Comparison of ENCODE assay signal across 12 mouse cellular contexts in genomic region chr19:53273055-53273722, GRCm38 (mm10). TPM values are rescaled to one million over a fixed set of nuclear protein-coding genes. Genes with fewer than 3 reads are reported as not detected.
DNase-seq lines count a peak whose midpoint lies in the region; ATAC-seq and TF ChIP-seq lines count a peak whose summit lies in the region.
"Had no signal": no experiment of that assay in that cellular context is flagged by ENCODE, and none has a peak within 500 bp of the region (broad histone marks: within the 10 kb centered on the region; RNA-seq: fewer than 3 reads in every experiment).

No protein-coding gene starts in this region.

- H3K79me2 ChIP-seq in C2C12 (ENCODE audit: control insufficient read depth, insufficient read depth), result no peaks in the 10 kb centered on the region

- no peaks in the 10 kb centered on the region for H3K79me3 ChIP-seq in C2C12 (ENCODE audit: low read depth)

- H3K9ac ChIP-seq in kidney, postnatal 0 days (ENCODE audit: low read depth, low read length), result no peak overlapping the region
- H3K9ac ChIP-seq in hindbrain, embryonic 13.5 days, result no peak overlapping the region
- H3K9ac ChIP-seq: heart, embryonic 13.5 days; limb, embryonic 15.5 days had no signal

- H3K27me3 ChIP-seq in kidney, postnatal 0 days (ENCODE audit: insufficient read depth, low read length), result no peaks in the 10 kb centered on the region
- no peaks in the 10 kb centered on the region for H3K27me3 ChIP-seq in C2C12 (ENCODE audit: control insufficient read depth, insufficient read depth, insufficient read length)
- H3K27me3 ChIP-seq in megakaryocyte, embryonic 14.5 days (replicated peaks), result peaks cover 73% of the 10 kb centered on the region
- H3K27me3 ChIP-seq in hindbrain, embryonic 13.5 days, result no peaks in the 10 kb centered on the region
- H3K27me3 ChIP-seq: heart, embryonic 13.5 days; limb, embryonic 15.5 days had no signal

- peak; percentile 42 for DNase-seq in kidney, postnatal 0 days (ENCODE audit: low spot score)
- no peak for DNase-seq in kidney, adult 11 months
- DNase-seq in cerebellum, postnatal 36 days, result no peak
- DNase-seq in thymus, postnatal 25 days, result no peak

- H3K4me2 ChIP-seq in kidney, postnatal 0 days (ENCODE audit: low read length), result no peak overlapping the region
- H3K4me2 ChIP-seq in hindbrain, embryonic 13.5 days, result no peak overlapping the region
- H3K4me2 ChIP-seq: heart, embryonic 13.5 days; limb, embryonic 15.5 days had no signal

- H3K9me3 ChIP-seq in kidney, postnatal 0 days (replicated peaks; ENCODE audit: low read length), result no peaks in the 10 kb centered on the region
- H3K9me3 ChIP-seq in megakaryocyte, embryonic 14.5 days, result no peaks in the 10 kb centered on the region
- no peaks in the 10 kb centered on the region for H3K9me3 ChIP-seq in hindbrain, embryonic 13.5 days
- H3K9me3 ChIP-seq: heart, embryonic 13.5 days; limb, embryonic 15.5 days had no signal

- no peaks in the 10 kb centered on the region for H3K36me3 ChIP-seq in kidney, postnatal 0 days (ENCODE audit: insufficient read depth, low read length)
- no peaks in the 10 kb centered on the region for H3K36me3 ChIP-seq in C2C12 (ENCODE audit: control insufficient read depth, insufficient read depth)
- H3K36me3 ChIP-seq in megakaryocyte, embryonic 14.5 days (replicated peaks; ENCODE audit: low read length), result no peaks in the 10 kb centered on the region
- no peaks in the 10 kb centered on the region for H3K36me3 ChIP-seq in hindbrain, embryonic 13.5 days
- H3K36me3 ChIP-seq: heart, embryonic 13.5 days; limb, embryonic 15.5 days had no signal

- no peaks in the 10 kb centered on the region; the same call in 1 of the 2 replicates for H3K4me1 ChIP-seq in kidney, postnatal 0 days (replicated peaks; ENCODE audit: insufficient read depth, low read length)
- H3K4me1 ChIP-seq in megakaryocyte, embryonic 14.5 days, result peaks cover 16% of the 10 kb centered on the region
- H3K4me1 ChIP-seq in hindbrain, embryonic 13.5 days (replicated peaks), result no peaks in the 10 kb centered on the region

- no peak overlapping the region for H3K27ac ChIP-seq in kidney, postnatal 0 days
- H3K27ac ChIP-seq in hindbrain, embryonic 13.5 days, result no peak overlapping the region
- H3K27ac ChIP-seq: heart, embryonic 13.5 days; limb, embryonic 15.5 days had no signal

- no peak for ATAC-seq in kidney, postnatal 0 days (replicated peaks; ENCODE audit: low FRiP score, low read depth)
- peak; percentile 82 for ATAC-seq in granulocyte monocyte progenitor cell, adult 5-6 weeks (replicated peaks; ENCODE audit: poor library complexity, severe bottlenecking)
- no peak for ATAC-seq in hindbrain, embryonic 13.5 days (ENCODE audit: low FRiP score)
- ATAC-seq: forebrain, embryonic 14.5 days; intestine, postnatal 0 days had no signal

- no peak for TF ChIP-seq CTCF in kidney, postnatal 0 days (IDR thresholded peaks at IDR 0.05; ENCODE audit: low read depth)
- no peak for TF ChIP-seq CTCF in C2C12 (IDR thresholded peaks at IDR 0.05; ENCODE audit: control insufficient read depth, insufficient read depth, insufficient read length)

- H3ac ChIP-seq in C2C12 (ENCODE audit: control insufficient read depth, insufficient read length, low read depth), result no peak overlapping the region

- 72% methylated on average over 17 of the region's 17 CpGs for WGBS in kidney, postnatal 0 days
- 94% methylated on average over 17 of the region's 17 CpGs for whole genome bisulfite sequencing in hindbrain, embryonic 13.5 days

- no peak overlapping the region for H3K4me3 ChIP-seq in kidney, postnatal 0 days (replicated peaks; ENCODE audit: low read depth, low read length)
- no peak overlapping the region for H3K4me3 ChIP-seq in C2C12 (ENCODE audit: insufficient read depth, poor library complexity, severe bottlenecking)
- H3K4me3 ChIP-seq in megakaryocyte, embryonic 14.5 days (replicated peaks), result peak overlapping the region; percentile 10
- no peak overlapping the region for H3K4me3 ChIP-seq in hindbrain, embryonic 13.5 days
- H3K4me3 ChIP-seq: heart, embryonic 13.5 days; limb, embryonic 15.5 days had no signal

TF ChIP-seq in C2C12, 6 proteins besides CTCF, POLR2A, EP300 and RAD21:
- TF ChIP-seq MAX (IDR thresholded peaks at IDR 0.05) (peak; percentile 82), CEBPB (IDR thresholded peaks at IDR 0.05; ENCODE audit: low read depth) (no peak), MYOD1 (IDR thresholded peaks at IDR 0.05; ENCODE audit: control insufficient read depth, insufficient read length, low read depth) (peak; percentile 96), USF1 (IDR thresholded peaks at IDR 0.05; ENCODE audit: low read depth) (peak; percentile 55), MYOG (IDR thresholded peaks at IDR 0.05; ENCODE audit: control insufficient read depth, extremely low read depth, insufficient read length) (no peak), FOSL1 (IDR thresholded peaks at IDR 0.05; ENCODE audit: insufficient read depth, low read length, poor library complexity, severe bottlenecking) (peak; percentile 75)

RNA-seq across cellular contexts. Expression of gene Mxi1, which starts 37.1 kb away (rescaled TPM):
- polyA plus RNA-seq in kidney, postnatal 0 days (2015; fragmentation: Nextera tagmentation; extraction: Ambion mirVana), result 51.9 and 55.0 TPM in 2 replicates
- 10.5 TPM for polyA plus RNA-seq in C2C12 (2012; fragmentation: generic; extraction: Trizol)
- 19.6 and 28.2 TPM in 2 replicates for total RNA-seq in granulocyte monocyte progenitor cell, adult 5-6 weeks (2014; fragmentation: Nextera tagmentation)
- 50.7 and 54.9 TPM in 2 replicates for total RNA-seq in granulocyte monocyte progenitor cell, adult 5-6 weeks (2017)
- polyA plus RNA-seq in megakaryocyte, embryonic 14.5 days (2012; ENCODE audit: insufficient read depth, low replicate concordance), result 32.9 and 41.2 TPM in 2 replicates
- polyA plus RNA-seq in hindbrain, embryonic 13.5 days (2015; fragmentation: Nextera tagmentation; extraction: Ambion mirVana), result 39.7 and 54.5 TPM in 2 replicates
